ENCODE assay signal across 21 mouse cellular contexts in genomic region chr2:117328521-117329285, GRCm38 (mm10). TPM values are rescaled to one million over a fixed set of nuclear protein-coding genes. Genes with fewer than 3 reads are reported as not detected.
DNase-seq lines count a peak whose midpoint lies in the region; ATAC-seq and TF ChIP-seq lines count a peak whose summit lies in the region.
"Had no signal": no experiment of that assay in that cellular context is flagged by ENCODE, and none has a peak within 500 bp of the region (broad histone marks: within the 10 kb centered on the region; RNA-seq: fewer than 3 reads in every experiment).

No protein-coding gene starts in this region.

- peaks cover 9% of the 10 kb centered on the region for H3K36me3 ChIP-seq in spleen, adult 2 months (ENCODE audit: control insufficient read depth, insufficient read depth, low read length)
- no peaks in the 10 kb centered on the region; the same call in none of the 2 replicates for H3K36me3 ChIP-seq in splenic B cell, adult 2 months (ENCODE audit: control insufficient read depth, insufficient read depth, low read length, poor library complexity, severe bottlenecking)
- H3K36me3 ChIP-seq: embryonic facial prominence, embryonic 12.5 days; neural tube, embryonic 12.5 days had no signal

- peaks cover 37% of the 10 kb centered on the region; the same call in 1 of the 2 replicates for H3K4me1 ChIP-seq in spleen, adult 2 months (ENCODE audit: control insufficient read depth, insufficient read depth, insufficient read length)
- no peaks in the 10 kb centered on the region for H3K4me1 ChIP-seq in lung, adult 2 months (ENCODE audit: control insufficient read depth, insufficient read depth, low read length)

- H3K27ac ChIP-seq in spleen, adult 2 months (ENCODE audit: insufficient read depth, low read length), result peak overlapping the region; percentile 95
- H3K27ac ChIP-seq: embryonic facial prominence, embryonic 12.5 days; hindbrain, postnatal 0 days; liver, embryonic 14.5 days; macrophage; neural tube, embryonic 12.5 days had no signal

- peak; percentile 5; the same call in 1 of the 2 replicates for TF ChIP-seq POLR2A in spleen, adult 2 months (IDR thresholded peaks at IDR 0.05; ENCODE audit: low read depth, low read length)
- TF ChIP-seq POLR2A in lung, adult 2 months (IDR thresholded peaks at IDR 0.05; ENCODE audit: borderline replicate concordance, extremely low read depth, low read depth, low read length), result no peak

- DNase-seq in frontal cortex, postnatal 14 days (ENCODE audit: low spot score in 2 of 2), result no peak
- peak; percentile 41 to 69 for DNase-seq in spleen, adult 2 months (ENCODE audit: low read depth in 1 of 2, low spot score in 2 of 2)
- DNase-seq in spleen, postnatal 14 days (ENCODE audit: low spot score in 2 of 2), result no peak
- peak; percentile 84 for DNase-seq in induced T-regulatory cell, adult 2 months (ENCODE audit: low read depth)
- DNase-seq in splenic B cell, adult 2 months (ENCODE audit: low read depth, low spot score), result peak; percentile 87
- no peak for DNase-seq in gastrocnemius, postnatal 10 days
- DNase-seq in lung, adult 2 months, result no peak
- DNase-seq: adrenal gland, postnatal 36 days; cerebellum, postnatal 36 days; heart, adult 18-20 months; kidney, adult 9 months; kidney, postnatal 4 days; layer of hippocampus, postnatal 36 days; midbrain, embryonic 14.5 days; right cerebral cortex, postnatal 25 days had no signal

- H3K4me3 ChIP-seq in spleen, adult 2 months (ENCODE audit: extremely low read depth, insufficient read depth, insufficient read length), result no peak overlapping the region
- no peak overlapping the region for H3K4me3 ChIP-seq in lung, adult 2 months (replicated peaks; ENCODE audit: extremely low read depth, low read depth, low read length)
- H3K4me3 ChIP-seq: embryonic facial prominence, embryonic 12.5 days; neural tube, embryonic 12.5 days had no signal

- no peaks in the 10 kb centered on the region for H3K27me3 ChIP-seq in spleen, adult 2 months (ENCODE audit: control insufficient read depth, insufficient read depth, low read length)
- no peaks in the 10 kb centered on the region for H3K27me3 ChIP-seq in splenic B cell, adult 2 months (ENCODE audit: control insufficient read depth, insufficient read depth, low read length, poor library complexity, severe bottlenecking)
- H3K27me3 ChIP-seq: embryonic facial prominence, embryonic 12.5 days; neural tube, embryonic 12.5 days had no signal

- ATAC-seq in frontal cortex, adult (ENCODE audit: low TSS enrichment), result peak; percentile 39
- ATAC-seq: hindbrain, postnatal 0 days had no signal

- 17% methylated on average over 9 of the region's 9 CpGs for WGBS in spleen, adult 2 months
- WGBS in lung, adult 2 months, result 55% methylated on average over 9 of the region's 9 CpGs

- no peak for TF ChIP-seq CTCF in spleen, adult 2 months (IDR thresholded peaks at IDR 0.05; ENCODE audit: extremely low read depth, insufficient read depth, insufficient read length, insufficient replicate concordance)
- no peak for TF ChIP-seq CTCF in lung, adult 2 months (IDR thresholded peaks at IDR 0.05; ENCODE audit: insufficient read depth, low read length)

RNA-seq across cellular contexts. Expression of gene Rasgrp1, which starts 14.1 kb away (rescaled TPM):
- polyA plus RNA-seq in spleen, adult 2 months (2012; rRNA removed), result 20.0 and 27.1 TPM in 2 replicates
- under 1 TPM; 0.54 to 0.86 TPM for total RNA-seq in gastrocnemius, postnatal 10 days (2021)
- 1.6 and 3.6 TPM in 2 replicates for polyA plus RNA-seq in lung, adult 2 months (2012; rRNA removed)

Comparison
In these comparisons a context has a peak if more than half of its experiments do, and no peak if none do; other contexts are left out.
1. DNase-seq: peak in spleen, adult 2 months (2 of 2), induced T-regulatory cell, adult 2 months (single experiment) and splenic B cell, adult 2 months (single experiment); none in frontal cortex, postnatal 14 days (0 of 2), spleen, postnatal 14 days (0 of 2), gastrocnemius, postnatal 10 days (single experiment) and lung, adult 2 months (single experiment).